Comparison of ENCODE assay signal across 18 mouse cellular contexts in the genomic region with DNA sequence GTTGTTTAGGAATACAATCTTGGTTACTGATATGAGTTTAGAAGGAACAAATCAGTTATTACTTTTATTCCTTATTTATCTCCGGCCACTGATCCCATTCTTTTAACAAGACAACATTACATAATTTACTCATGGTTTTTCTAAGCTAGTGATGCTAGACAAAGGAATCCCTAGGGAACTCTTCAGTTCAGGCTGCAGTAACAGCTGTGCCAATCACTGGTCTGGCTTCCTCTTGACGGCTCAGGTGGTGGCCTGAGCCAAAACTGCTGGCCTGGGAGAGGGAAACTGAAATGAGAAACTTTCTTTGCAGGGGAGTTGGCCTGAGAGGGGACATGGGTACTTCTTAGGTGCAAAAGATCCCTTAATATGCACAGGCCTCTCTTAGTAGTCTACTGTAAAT.
"Had no signal": no experiment of that assay in that cellular context is flagged by ENCODE, and none has a peak within 500 bp of the region (broad histone marks: within the 10 kb centered on the region; RNA-seq: fewer than 3 reads in every experiment).

No protein-coding gene starts in this region.

- H3K4me3 ChIP-seq: limb, embryonic 12.5 days; limb, embryonic 15.5 days; megakaryocyte, embryonic 14.5 days; midbrain, embryonic 10.5 days; midbrain, embryonic 13.5 days; stomach, embryonic 15.5 days had no signal

- H3K27ac ChIP-seq: limb, embryonic 12.5 days; limb, embryonic 15.5 days; liver, embryonic 14.5 days; midbrain, embryonic 10.5 days; midbrain, embryonic 13.5 days; stomach, embryonic 15.5 days had no signal

- H3K36me3 ChIP-seq: limb, embryonic 12.5 days; limb, embryonic 15.5 days; midbrain, embryonic 10.5 days; midbrain, embryonic 13.5 days; stomach, embryonic 15.5 days had no signal

- H3K9ac ChIP-seq: limb, embryonic 12.5 days; limb, embryonic 15.5 days; liver, embryonic 14.5 days; liver, postnatal 0 days; lung, embryonic 14.5 days; midbrain, embryonic 13.5 days; stomach, embryonic 15.5 days had no signal

- ATAC-seq: liver, postnatal 0 days; lung, postnatal 0 days; midbrain, embryonic 13.5 days; midbrain, embryonic 16.5 days had no signal

- H3K27me3 ChIP-seq: limb, embryonic 12.5 days; limb, embryonic 15.5 days; midbrain, embryonic 13.5 days; stomach, embryonic 15.5 days had no signal

- H3K4me2 ChIP-seq: limb, embryonic 12.5 days; limb, embryonic 15.5 days; liver, embryonic 11.5 days; lung, embryonic 14.5 days; midbrain, embryonic 13.5 days; stomach, embryonic 15.5 days had no signal

- H3K9me3 ChIP-seq: limb, embryonic 12.5 days; limb, embryonic 15.5 days; megakaryocyte, embryonic 14.5 days; midbrain, embryonic 10.5 days; midbrain, embryonic 13.5 days; stomach, embryonic 15.5 days had no signal

- H3K4me1 ChIP-seq: megakaryocyte, embryonic 14.5 days had no signal

- DNase-seq: kidney, adult 18-20 months; kidney, adult 9 months; kidney, postnatal 14 days; kidney, postnatal 4 days; left cerebral cortex, postnatal 4 days; liver, postnatal 0 days; lung, embryonic 14.5 days; thymus, postnatal 25 days had no signal
